Mouse (Mus musculus) midbrain, embryonic 15.5 days (tissue): ENCODE measurements around the gene Cfap46. TPM values are rescaled to one million over a fixed set of nuclear protein-coding genes. Genes with fewer than 3 reads are reported as not detected.

ENCODE experiments used
- ATAC-seq: fragments of 200-750 bp; cut with Nextera tagmentation; replicated peaks from 2 replicates; pipeline ENCODE4 v1.8.0; 2017; ENCODE audit warnings: moderate TSS enrichment
- H3K27ac ChIP-seq: fragments of 300-500 bp; sonication (generic); 2 replicates; pipeline ENCODE4 v1.5.1; 2015; ENCODE audit warnings: mild to moderate bottlenecking, inconsistent platforms
- H3K27me3 ChIP-seq: fragments of 300-500 bp; sonication (generic); replicated peaks from 2 replicates; pipeline ENCODE4 v1.6.1; 2015; ENCODE audit warnings: inconsistent platforms
- H3K36me3 ChIP-seq: fragments of 300-500 bp; sonication (generic); replicated peaks from 2 replicates; pipeline ENCODE4 v1.6.1; 2015; ENCODE audit warnings: inconsistent platforms
- H3K4me1 ChIP-seq: fragments of 300-500 bp; sonication (generic); 2 replicates; pipeline ENCODE4 v1.6.1; 2015; ENCODE audit warnings: inconsistent platforms
- H3K4me2 ChIP-seq: fragments of 300-500 bp; sonication (generic); 2 replicates; pipeline ENCODE4 v1.6.1; 2015; ENCODE audit warnings: inconsistent platforms, mild to moderate bottlenecking, moderate library complexity
- H3K4me3 ChIP-seq: fragments of 300-500 bp; sonication (generic); 2 replicates; pipeline ENCODE4 v1.5.1; 2015; ENCODE audit warnings: mild to moderate bottlenecking, inconsistent platforms
- H3K9ac ChIP-seq: fragments of 300-500 bp; sonication (generic); 2 replicates; pipeline ENCODE4 v1.6.1; 2015; ENCODE audit warnings: mild to moderate bottlenecking, inconsistent platforms
- H3K9me3 ChIP-seq: fragments of 300-500 bp; sonication (generic); 2 replicates; pipeline ENCODE4 v1.6.1; 2016; ENCODE audit warnings: inconsistent platforms
- WGBS: fragments of 180-500 bp; shearing (Covaris S2); methylation state at CpG from one replicate; pipeline ENCODE4 v1.1.7; 2015; ENCODE audit warnings: mixed read lengths; 5-methylcytosine and 5-hydroxymethylcytosine counted together
- polyA plus RNA-seq: library from polyadenylated mRNA; unstranded; fragments of >200 nt; fragmentation: Nextera tagmentation; extraction: Ambion mirVana; gene quantifications from 2 replicates; pipeline ENCODE4 v1.2.1, GENCODE M21; 2015

The Cfap46 gene
- polyA plus RNA-seq, 1 experiment from 2014 or later = 4.1 TPM

DNA sequence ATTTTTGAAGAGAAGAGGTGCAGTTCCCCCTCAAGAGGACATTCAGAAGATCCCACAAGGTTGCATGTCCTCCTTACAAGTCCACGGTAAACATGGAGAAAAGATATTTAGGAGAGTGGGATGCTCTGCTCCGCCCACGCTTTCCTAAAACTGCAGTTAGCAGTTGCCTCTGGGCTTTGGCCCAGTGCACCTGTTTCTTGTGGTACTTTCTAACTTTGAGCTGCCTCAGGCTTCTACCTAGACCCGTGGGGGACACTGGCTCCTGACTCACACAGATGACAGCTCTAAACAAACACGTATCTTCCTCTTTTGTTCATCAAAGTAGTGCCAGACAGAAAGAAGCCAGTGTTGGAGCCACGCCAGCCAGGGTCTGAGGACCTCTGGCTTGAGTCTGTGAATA, 117.6 kb downstream of the Cfap46 start:
- Histone ChIP-seq H3K36me3 (no peaks in the 10 kb centered on the region), H3K27me3 (peaks cover 10% of the 10 kb centered on the region; the same call in 1 of the 2 replicates), H3K27ac (no peak overlapping the region), H3K4me1 (peaks cover 8% of the 10 kb centered on the region; the same call in 1 of the 2 replicates), H3K4me3 (no peak overlapping the region), H3K4me2 (no peak overlapping the region), H3K9me3 (no peaks in the 10 kb centered on the region), H3K9ac (no peak overlapping the region)
- no peak for ATAC-seq
- 72% methylated on average over 6 of the region's 6 CpGs for WGBS

DNA sequence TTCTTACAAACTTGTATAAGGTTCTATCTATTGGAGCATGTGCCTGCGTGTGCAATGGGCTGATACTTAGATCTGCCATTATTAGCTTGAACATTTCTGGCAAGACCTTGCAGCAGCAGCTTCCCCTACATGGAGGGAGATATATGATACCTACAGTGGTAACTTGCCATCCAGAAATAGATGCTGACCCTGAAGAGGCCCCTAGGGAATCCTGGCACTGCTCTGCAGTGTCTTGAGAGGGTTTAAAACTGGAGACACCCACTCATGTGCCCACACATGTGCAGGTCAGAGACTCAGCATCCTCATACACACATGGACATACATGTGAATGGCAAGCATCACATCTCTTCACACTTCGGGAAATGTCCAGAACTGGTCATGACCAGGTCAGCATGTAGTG, 119.5 kb downstream of the Cfap46 start:
- peaks cover 8% of the 10 kb centered on the region; the same call in 1 of the 2 replicates for H3K4me1 ChIP-seq
- H3K27me3 ChIP-seq = peaks cover 25% of the 10 kb centered on the region
- H3K27ac ChIP-seq = no peak overlapping the region
- no peak overlapping the region for H3K9ac ChIP-seq
- 92% methylated on average over 2 of the region's 2 CpGs for WGBS
- H3K9me3 ChIP-seq = no peaks in the 10 kb centered on the region
- no peak overlapping the region for H3K4me3 ChIP-seq
- H3K36me3 ChIP-seq = 0 out of 2 replicates have a peak, but pooled peaks cover under 1% of the 10 kb centered on the region
- ATAC-seq = no peak
- H3K4me2 ChIP-seq = no peak overlapping the region

- Histone ChIP-seq H3K4me1 (peaks cover 8% of the 10 kb centered on the region; the same call in 1 of the 2 replicates), H3K27me3 (peaks cover 31% of the 10 kb centered on the region), H3K36me3 (0 out of 2 replicates have a peak, but pooled peaks cover 2% of the 10 kb centered on the region), H3K9me3 (no peaks in the 10 kb centered on the region), H3K27ac (no peak overlapping the region), H3K4me3 (no peak overlapping the region), H3K9ac (no peak overlapping the region), H3K4me2 (no peak overlapping the region)
- ATAC-seq = no peak
- 58% methylated on average over 4 of the region's 4 CpGs for WGBS
Measured at GRCm38 (mm10) chr7:139563425-139563824, 120.2 kb downstream of the Cfap46 start.

GRCm38 (mm10) chr7:139559659-139560058, 124.0 kb downstream of the Cfap46 start:
- H3K4me1 ChIP-seq = peaks cover 18% of the 10 kb centered on the region
- WGBS = 90% methylated on average over 10 of the region's 10 CpGs
- H3K36me3 ChIP-seq = 0 out of 2 replicates have a peak, but pooled peaks cover 2% of the 10 kb centered on the region
- peaks cover 44% of the 10 kb centered on the region for H3K27me3 ChIP-seq
- no peaks in the 10 kb centered on the region for H3K9me3 ChIP-seq
- H3K27ac ChIP-seq = no peak overlapping the region
- no peak overlapping the region for H3K9ac ChIP-seq
- H3K4me2 ChIP-seq = no peak overlapping the region
- ATAC-seq = no peak
- no peak overlapping the region for H3K4me3 ChIP-seq

DNA sequence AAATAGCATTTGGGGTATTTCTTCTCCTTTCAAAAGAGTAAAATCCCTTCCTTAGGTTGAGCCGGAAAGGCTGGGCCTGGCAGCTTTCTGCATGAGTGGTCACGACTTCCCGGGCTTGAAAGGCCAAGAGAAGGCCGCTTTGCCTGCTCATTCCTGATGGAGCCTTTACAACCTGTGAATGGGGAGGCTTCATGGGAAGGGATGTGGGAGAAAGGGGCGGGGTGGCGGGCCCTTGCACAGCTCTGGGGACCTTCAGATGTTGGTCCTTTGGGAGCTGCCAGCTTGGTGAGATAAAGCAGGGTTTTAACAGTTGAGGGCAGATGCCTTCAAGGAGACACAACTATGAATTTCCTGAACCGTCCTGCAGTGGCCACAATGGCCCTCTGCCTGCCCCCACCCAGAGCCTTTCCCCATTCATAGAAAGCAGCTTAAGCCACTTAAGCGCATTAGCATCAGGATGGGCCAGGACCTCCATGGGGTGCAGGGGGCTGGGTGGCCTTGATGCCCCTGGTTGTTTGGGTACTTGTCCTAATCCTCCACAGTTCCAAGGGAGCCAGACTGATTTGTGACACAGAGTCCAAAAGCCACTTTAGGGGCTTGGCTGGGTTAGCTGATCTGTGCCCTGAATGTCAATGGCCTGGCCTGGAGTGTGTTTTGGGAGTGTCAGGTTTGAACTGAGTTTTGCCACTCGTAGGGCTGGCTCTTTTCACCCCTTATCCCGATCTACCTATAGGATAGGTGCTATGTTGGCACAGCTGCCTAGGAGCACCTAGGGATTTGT, 126.7 kb downstream of the Cfap46 start:
- Histone ChIP-seq H3K4me1 (peaks cover 10% of the 10 kb centered on the region), H3K9ac (no peak overlapping the region), H3K4me3 (no peak overlapping the region), H3K4me2 (no peak overlapping the region), H3K9me3 (no peaks in the 10 kb centered on the region), H3K27me3 (peaks cover 59% of the 10 kb centered on the region), H3K27ac (no peak overlapping the region), H3K36me3 (0 out of 2 replicates have a peak, but pooled peaks cover 2% of the 10 kb centered on the region)
- 14% methylated on average over 10 of the region's 10 CpGs for WGBS
- no peak for ATAC-seq

DNA sequence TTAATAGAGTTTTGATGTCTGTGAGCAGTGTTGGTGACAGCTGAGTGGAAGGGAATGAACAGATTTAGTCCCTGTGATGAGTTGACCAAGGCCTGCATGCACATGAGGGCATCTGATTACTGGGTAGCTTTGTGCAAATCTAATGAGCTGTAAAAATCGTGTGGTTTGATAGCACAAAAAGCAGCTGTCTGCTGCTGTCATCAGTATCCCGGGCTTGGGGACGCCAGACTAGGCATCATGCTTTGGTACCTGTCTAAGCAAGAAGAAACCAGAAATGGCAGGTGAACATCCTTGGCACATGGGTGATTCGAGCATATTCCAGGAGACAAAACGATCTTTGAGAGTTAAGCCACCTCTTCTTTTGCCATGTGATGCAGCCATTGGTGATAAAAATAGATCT, 127.3 kb downstream of the Cfap46 start:
- WGBS = 17% methylated on average over 5 of the region's 5 CpGs

DNA sequence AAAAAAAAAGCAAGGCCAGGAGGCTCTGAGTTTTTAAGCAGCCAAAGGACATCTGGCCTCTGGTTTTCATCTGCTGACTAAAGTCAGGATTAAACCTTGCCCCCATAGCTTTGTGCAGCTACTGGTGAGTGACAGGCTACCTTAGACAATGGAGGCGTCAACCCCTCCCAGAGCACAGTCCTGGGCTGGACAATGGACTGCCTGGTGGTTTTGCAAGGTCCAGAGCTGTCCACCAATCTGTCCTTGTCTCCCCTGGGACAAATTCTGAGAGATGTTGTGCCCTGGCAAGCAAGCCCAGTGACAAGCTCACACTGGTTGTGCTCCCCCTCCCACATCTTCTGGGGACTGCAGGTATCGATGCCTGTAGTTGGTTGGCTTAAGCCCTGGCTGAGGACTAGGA, 132.1 kb downstream of the Cfap46 start:
- H3K4me2 ChIP-seq = no peak overlapping the region
- WGBS = 20% methylated on average over 2 of the region's 2 CpGs

More for the DNA sequence above, 127.3 kb downstream of the Cfap46 start:
- H3K36me3 ChIP-seq = 0 out of 2 replicates have a peak, but pooled peaks cover 2% of the 10 kb centered on the region
- no peak overlapping the region for H3K9ac ChIP-seq
- peaks cover 62% of the 10 kb centered on the region for H3K27me3 ChIP-seq
- no peak for ATAC-seq
- no peak overlapping the region for H3K4me3 ChIP-seq
- no peak overlapping the region for H3K4me2 ChIP-seq
- peaks cover 10% of the 10 kb centered on the region for H3K4me1 ChIP-seq
- no peak overlapping the region for H3K27ac ChIP-seq
- H3K9me3 ChIP-seq = no peaks in the 10 kb centered on the region

More for the DNA sequence above, 132.1 kb downstream of the Cfap46 start:
- no peak overlapping the region for H3K27ac ChIP-seq
- peaks cover 3% of the 10 kb centered on the region for H3K4me1 ChIP-seq
- no peaks in the 10 kb centered on the region for H3K36me3 ChIP-seq
- H3K27me3 ChIP-seq = peaks cover 66% of the 10 kb centered on the region
- no peak for ATAC-seq
- no peaks in the 10 kb centered on the region for H3K9me3 ChIP-seq
- no peak overlapping the region for H3K9ac ChIP-seq
- H3K4me3 ChIP-seq = no peak overlapping the region

Other genes with a start within 250 kb of the Cfap46 start
- gene Nkx6-2, start 101.0 kb downstream of the Cfap46 start, polyA plus RNA-seq = 3.9 and 7.2 TPM in 2 replicates
- gene Adgra1, start 150.4 kb upstream of the Cfap46 start, polyA plus RNA-seq = 28.4 and 35.2 TPM in 2 replicates
- 20.2 and 22.4 TPM in 2 replicates for gene Kndc1, start 210.9 kb upstream of the Cfap46 start, polyA plus RNA-seq